Mouse (Mus musculus) cortical plate, adult 2 months (tissue): ENCODE data around the gene Zzef1. TPM values are rescaled to one million over a fixed set of nuclear protein-coding genes. Genes with fewer than 3 reads are reported as not detected.
"Not testable (repeated sequence)": the region's sequence is repeated elsewhere in the genome, so short reads cannot be mapped to it uniquely, and the experiment has no call there.

ENCODE experiments used
- H3K27ac ChIP-seq: fragments of 200-500 bp; 2 replicates; pipeline ENCODE4 v1.5.1; 2012; ENCODE audit warnings: low read length, control low read depth, inconsistent platforms; ENCODE audit not compliant: insufficient read depth
- H3K4me1 ChIP-seq: fragments of 200-500 bp; 2 replicates; pipeline ENCODE4 v1.6.1; 2011; ENCODE audit warnings: low read length; ENCODE audit not compliant: control insufficient read depth, insufficient read depth
- H3K4me3 ChIP-seq: fragments of 200-500 bp; 2 replicates; pipeline ENCODE4 v1.5.1; 2011; ENCODE audit warnings: mild to moderate bottlenecking, low read length, control low read depth; ENCODE audit not compliant: insufficient read depth
- CTCF ChIP-seq: fragments of 200-500 bp; IDR thresholded peaks from 2 replicates; pipeline ENCODE4 v1.5.1; 2011; ENCODE audit warnings: mild to moderate bottlenecking, control low read depth, low read length; ENCODE audit not compliant: insufficient read depth; ENCODE audit errors: extremely low read depth
- POLR2A ChIP-seq: fragments of 200-500 bp; IDR thresholded peaks from 2 replicates; pipeline ENCODE4 v1.6.1; 2011; ENCODE audit warnings: mild to moderate bottlenecking, low read length, control low read depth; ENCODE audit not compliant: insufficient read depth; ENCODE audit errors: extremely low read depth
- polyA plus RNA-seq: library from polyadenylated mRNA; depleted of rRNA; stranded (reverse); fragments of >200 nt; gene quantifications from 2 replicates; pipeline ENCODE4 v1.2.3, GENCODE M21; 2012; rRNA removed

Zzef1 gene
- polyA plus RNA-seq, result 28.1 and 29.2 TPM in 2 replicates

DNA sequence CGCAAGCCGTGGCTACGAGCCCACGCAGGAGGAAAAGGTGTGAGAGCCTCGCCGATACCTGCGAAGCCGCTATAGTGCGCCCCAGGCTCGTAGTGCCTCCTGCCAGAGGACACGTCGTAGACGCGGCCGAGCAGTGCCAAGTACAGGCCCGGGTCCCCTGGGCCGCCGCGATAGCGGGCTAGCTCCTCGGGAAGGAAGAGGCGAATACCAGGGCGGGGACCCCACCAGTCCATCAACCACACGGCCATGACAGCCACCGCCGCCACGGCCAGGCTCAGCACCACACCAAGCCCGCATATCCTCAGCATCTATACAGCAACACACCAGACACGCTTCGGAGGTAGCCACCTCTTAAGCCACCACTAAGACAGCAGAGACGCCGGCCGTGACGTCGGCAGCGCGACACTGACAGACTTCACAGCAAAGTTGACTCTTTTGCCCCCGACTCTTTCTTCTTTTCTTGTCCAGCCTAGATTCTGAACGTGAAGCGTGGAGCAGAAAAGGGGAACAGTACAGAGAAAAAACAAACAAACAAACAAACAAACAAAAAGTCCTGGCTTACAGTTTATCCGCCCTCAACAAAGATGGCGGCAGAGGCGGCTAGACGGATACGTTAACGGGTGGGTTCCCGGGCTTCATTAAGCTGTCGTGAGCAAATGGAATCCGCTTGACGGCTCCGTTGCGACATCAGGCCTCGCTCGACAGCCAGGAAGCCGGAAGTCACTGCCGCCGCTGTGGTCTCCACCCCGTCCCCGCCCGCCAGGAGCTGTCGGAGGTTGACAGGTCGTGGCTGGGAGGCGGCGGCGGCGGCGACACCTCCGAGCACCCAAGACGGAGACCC is at the start of gene Zzef1, which contains the start of gene Cyb5d2:
Zzef1 (plus strand) TSS at position 772 of the 841 bp plus-strand sequence.
Cyb5d2 (minus strand) TSS at position 688 of the 841 bp plus-strand sequence.
- H3K27ac ChIP-seq, result peak within 1 kb of the TSS; percentile 83
- no peak for TF ChIP-seq CTCF
- peak; percentile 90 for TF ChIP-seq POLR2A
- no peaks in the 10 kb centered on the region; the same call in 1 of the 2 replicates for H3K4me1 ChIP-seq
- H3K4me3 ChIP-seq, result peak within 1 kb of the TSS; percentile 89

DNA sequence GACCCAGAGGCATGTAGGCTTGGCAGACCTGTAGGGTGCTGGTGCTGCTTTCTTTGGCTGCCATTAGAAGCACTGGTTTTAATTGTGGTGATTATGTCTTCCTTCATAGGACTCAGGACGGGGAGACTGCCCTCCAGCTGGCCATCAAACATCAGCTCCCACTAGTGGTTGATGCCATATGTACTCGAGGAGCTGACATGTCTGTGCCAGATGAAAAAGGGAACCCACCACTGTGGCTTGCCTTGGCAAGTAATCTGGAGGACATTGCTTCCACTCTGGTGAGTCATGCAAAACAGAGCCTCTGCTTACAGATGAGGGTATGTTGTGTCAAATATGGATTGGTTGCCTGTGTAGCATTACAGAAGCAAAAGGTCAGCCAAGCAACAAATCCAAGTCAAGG is 44.1 kb upstream of the Zzef1 start:
- TF ChIP-seq CTCF, result no peak
- TF ChIP-seq POLR2A, result no peak
- Histone ChIP-seq H3K4me1 (no peaks in the 10 kb centered on the region), H3K4me3 (no peak overlapping the region), H3K27ac (no peak overlapping the region)

DNA sequence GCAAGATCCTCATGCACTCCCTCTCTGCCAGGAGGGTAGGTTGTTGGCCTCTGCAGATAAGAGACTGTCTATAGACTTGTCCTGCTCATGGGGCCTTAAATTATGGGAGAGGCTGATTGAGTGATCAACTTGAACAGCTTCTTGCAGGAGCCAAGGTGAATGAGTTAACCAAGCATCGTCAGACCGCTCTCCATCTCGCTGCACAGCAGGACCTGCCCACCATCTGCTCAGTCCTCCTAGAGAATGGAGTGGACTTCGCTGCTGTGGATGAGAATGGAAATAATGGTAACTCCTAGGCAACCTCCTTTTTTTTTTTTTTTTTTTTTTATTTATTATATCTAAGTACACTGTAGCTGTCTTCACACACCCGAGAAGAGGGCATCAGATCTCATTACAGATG is 37.7 kb upstream of the Zzef1 start:
- no peak overlapping the region for H3K27ac ChIP-seq
- TF ChIP-seq POLR2A, result no peak
- no peak for TF ChIP-seq CTCF
- no peak overlapping the region for H3K4me3 ChIP-seq
- no peaks in the 10 kb centered on the region for H3K4me1 ChIP-seq

DNA sequence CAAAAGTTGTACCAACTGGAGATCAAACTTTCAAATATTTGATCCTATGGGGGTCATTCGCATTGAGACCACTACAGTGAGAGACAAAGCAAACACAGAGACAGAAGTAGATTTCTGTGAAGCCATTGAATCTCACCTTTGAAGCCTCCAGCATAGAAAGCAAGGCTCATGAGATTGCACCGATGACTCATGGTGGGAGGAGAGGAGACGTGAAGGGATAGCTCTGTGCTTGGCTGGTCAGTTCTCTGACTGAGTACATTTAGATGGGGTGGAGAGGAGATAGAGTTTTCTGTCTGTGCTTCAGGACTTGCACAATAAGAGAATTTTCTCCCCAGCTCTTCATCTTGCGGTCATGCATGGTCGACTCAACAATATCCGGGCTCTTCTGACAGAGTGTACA is 36.4 kb upstream of the Zzef1 start:
- no peak for TF ChIP-seq POLR2A
- no peak for TF ChIP-seq CTCF
- H3K27ac ChIP-seq, result no peak overlapping the region
- H3K4me1 ChIP-seq, result peaks cover 4% of the 10 kb centered on the region; the same call in 1 of the 2 replicates
- H3K4me3 ChIP-seq, result no peak overlapping the region

DNA sequence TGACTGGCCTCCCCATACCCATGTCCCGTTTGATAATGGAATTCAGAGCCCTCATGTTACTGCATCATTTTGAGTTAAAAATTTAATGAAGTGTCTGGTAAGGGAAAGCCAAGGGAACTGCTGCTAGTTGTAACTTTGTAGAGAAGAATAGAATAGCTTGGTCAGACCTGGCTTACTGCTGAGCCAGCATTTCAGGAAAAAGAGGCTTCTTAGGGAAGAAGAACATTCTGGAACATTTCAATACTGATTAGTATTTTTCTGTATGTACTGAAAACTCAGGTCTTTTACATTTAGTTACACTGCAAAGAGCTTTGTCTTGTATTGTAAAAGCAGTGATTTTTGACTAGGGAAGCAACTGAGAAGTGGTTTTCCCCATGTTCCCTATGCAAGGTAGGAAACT is 35.2 kb upstream of the Zzef1 start:
- Histone ChIP-seq H3K4me3 (no peak overlapping the region), H3K27ac (no peak overlapping the region), H3K4me1 (peaks cover 4% of the 10 kb centered on the region; the same call in 1 of the 2 replicates)
- no peak for TF ChIP-seq POLR2A
- TF ChIP-seq CTCF, result no peak

DNA sequence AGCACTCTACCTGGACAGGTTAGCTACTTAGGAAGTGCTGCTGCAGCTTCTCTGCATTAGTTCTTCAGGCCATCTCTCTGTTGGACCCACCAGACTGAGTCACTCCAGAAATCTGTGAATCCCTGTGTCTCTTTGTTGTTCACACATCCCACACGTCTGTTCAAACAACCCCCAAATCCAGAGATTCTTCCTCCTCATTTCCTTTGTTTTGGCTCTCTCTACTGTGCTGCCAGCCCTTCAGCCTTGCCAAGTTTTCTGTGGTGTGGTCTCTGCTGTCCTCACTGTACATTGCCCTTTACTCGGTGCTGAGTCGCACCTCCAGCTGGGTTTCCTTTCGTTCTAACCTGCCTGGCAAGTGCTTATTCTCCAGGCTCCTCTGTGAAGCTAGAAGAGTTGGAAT is 31.8 kb upstream of the Zzef1 start:
- peaks cover 7% of the 10 kb centered on the region for H3K4me1 ChIP-seq
- H3K4me3 ChIP-seq, result no peak overlapping the region
- H3K27ac ChIP-seq, result no peak overlapping the region
- TF ChIP-seq CTCF, result no peak
- TF ChIP-seq POLR2A, result no peak

DNA sequence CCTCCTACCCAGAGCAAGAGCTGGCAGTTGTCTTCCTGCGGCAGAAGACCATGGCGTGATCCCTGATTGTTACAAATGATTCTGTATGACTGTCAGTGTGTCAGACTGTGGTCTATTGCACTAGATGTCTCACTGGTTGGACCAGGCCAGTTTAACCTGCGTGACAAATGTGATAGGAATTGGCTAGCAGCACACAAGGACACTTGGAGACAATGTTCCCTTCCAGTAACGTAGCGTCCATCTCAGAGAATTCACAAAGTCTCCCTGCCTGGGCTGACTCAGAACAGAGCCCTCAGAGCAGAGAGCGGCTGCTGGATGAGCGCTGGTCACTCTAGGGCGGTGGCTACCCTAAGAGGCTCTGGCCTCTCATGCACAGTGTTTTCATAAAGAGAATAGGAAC is 28.3 kb upstream of the Zzef1 start:
- no peak overlapping the region for H3K27ac ChIP-seq
- H3K4me3 ChIP-seq, result no peak overlapping the region
- no peak for TF ChIP-seq POLR2A
- TF ChIP-seq CTCF, result no peak
- H3K4me1 ChIP-seq, result peaks cover 9% of the 10 kb centered on the region

DNA sequence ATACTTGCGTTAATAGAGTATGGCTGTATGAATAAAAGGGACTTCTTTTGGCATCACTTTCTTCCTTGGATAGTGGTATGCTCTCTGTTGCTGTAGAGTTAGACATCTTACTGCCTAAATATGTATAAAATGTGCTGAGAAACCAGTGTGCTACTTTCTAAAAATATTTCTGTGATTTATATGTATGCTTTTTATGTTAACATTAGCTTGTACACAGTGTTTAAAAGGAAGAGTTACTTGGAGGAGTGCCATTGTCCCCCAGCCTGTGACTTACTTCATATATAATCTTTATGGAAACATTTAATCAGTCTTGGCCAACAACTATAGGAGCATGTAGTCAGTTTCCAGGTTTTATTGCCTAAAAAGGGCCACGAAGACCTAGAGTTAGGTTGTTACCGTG is 27.0 kb upstream of the Zzef1 start:
- H3K27ac ChIP-seq, result no peak overlapping the region
- peaks cover 8% of the 10 kb centered on the region for H3K4me1 ChIP-seq
- no peak overlapping the region for H3K4me3 ChIP-seq
- TF ChIP-seq CTCF, result no peak
- TF ChIP-seq POLR2A, result no peak

DNA sequence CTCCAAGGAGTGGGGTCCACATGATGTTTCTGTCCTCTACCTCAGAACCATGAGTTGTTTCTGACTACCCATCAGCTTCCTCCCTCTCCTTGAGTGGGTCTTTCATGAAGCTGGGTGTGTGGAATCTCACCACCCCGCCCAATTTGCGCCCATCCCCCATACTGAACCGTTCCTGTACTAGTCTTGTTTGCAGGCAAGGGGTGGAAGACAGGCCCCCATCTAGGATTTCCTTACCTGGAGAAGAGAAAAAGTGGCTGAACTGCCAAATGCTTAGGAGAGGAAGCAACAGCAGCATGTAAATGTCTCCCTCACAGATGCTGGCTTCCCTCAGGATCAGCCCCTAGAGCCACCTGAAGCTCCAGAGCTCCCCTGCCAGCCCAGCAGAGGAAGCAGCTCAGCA is 25.7 kb upstream of the Zzef1 start:
- Histone ChIP-seq H3K4me3 (no peak overlapping the region), H3K27ac (no peak overlapping the region), H3K4me1 (peaks cover 5% of the 10 kb centered on the region)
- TF ChIP-seq CTCF, result no peak
- no peak for TF ChIP-seq POLR2A

DNA sequence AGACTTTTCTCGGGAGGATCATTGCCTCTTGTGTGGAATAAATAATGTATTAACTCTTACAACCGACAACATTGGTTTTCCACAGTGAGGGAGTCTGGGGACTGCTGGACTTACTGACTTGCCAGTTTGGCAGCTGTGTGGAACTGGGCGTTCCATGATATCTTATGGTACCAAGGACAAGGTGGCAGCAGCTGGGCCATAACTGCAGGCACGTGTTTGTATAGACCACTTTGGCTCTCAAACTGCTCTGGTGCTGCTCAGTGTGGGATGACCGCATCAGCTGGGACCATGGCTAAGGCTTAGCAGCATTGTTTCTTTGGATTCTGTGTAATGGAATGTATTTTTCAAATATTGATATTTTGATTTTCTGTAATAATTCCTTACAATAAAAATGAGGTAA is 25.2 kb upstream of the Zzef1 start:
- no peak overlapping the region for H3K4me3 ChIP-seq
- no peak overlapping the region for H3K27ac ChIP-seq
- TF ChIP-seq POLR2A (no peak), CTCF (no peak)
- H3K4me1 ChIP-seq, result peaks cover 5% of the 10 kb centered on the region

DNA sequence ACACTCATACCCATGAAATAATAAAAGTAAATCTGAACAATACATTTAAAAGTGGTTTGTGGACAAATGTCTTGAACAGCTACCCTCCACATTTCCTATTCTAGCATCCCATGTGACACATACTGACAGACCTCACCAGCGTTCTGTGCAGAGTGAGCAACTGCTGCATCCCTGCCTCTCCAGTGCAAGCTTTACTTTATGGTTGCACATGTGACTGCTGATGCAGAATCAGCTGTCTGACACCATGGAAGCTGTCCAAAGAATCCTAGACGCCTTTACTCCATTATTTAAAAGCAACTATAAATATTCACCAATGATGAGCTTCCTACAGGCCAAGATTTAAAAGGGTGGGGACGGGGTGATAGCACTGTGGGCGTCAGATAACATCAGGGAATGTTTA is 24.6 kb upstream of the Zzef1 start:
- no peak overlapping the region for H3K4me3 ChIP-seq
- peaks cover 5% of the 10 kb centered on the region for H3K4me1 ChIP-seq
- no peak for TF ChIP-seq POLR2A
- no peak for TF ChIP-seq CTCF
- H3K27ac ChIP-seq, result no peak overlapping the region

DNA sequence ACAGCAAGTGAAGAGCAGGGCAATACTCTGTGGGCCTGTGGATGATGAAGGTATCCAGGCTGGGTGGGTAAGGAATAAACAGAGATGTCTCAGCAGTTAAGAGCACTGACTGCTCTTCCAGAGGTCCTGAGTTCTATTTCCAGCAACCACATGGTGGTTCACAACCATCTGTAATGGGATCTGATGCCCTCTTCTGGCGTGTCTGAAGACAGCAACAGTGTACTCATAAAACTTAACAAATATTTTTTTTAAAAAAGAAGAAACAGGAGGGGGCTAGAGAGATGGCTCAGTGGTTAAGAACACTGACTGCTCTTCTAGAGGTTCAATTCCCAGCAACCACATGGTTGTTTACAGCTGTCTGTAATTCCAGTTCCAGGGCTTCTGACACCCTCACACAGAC is 23.4 kb upstream of the Zzef1 start:
- H3K4me3 ChIP-seq, H3K27ac ChIP-seq: not testable (repeated sequence)

More for the DNA sequence above, 23.4 kb upstream of the Zzef1 start:
- not testable (repeated sequence) for H3K4me1 ChIP-seq
